In the genomic region with DNA sequence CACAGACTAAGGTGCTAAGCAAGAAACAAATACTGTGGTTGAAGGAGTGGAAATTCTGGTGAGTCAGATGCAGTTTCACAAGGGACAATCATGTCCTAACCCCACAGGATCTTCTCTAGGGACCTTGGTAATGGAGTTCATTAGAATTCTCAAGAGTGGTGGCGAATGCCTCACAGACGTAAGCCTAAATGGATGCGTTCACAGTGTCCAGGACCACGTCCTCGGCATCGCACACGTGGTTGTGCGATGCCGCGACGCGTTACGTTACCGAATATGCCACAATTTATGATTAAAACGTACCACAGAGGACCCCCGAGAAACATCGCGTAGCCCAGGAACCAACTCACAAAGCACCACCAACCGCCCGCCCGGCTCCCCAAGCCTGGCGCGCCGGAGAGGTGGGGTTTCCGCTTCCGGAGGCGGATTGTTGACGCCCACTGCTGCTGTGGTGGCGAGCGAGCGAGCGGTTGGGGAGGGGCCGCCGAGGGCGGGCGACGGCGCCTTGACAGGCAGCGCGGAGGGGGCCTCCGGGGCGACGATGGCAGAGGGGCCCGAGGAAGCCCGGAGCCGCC, we compare ENCODE assay signal across 8 mouse cellular contexts. TPM values are rescaled to one million over a fixed set of nuclear protein-coding genes. Genes with fewer than 3 reads are reported as not detected.
DNase-seq lines count a peak whose midpoint lies in the region; ATAC-seq and TF ChIP-seq lines count a peak whose summit lies in the region.

A gene (plus strand): TSS at position 475 of the 572 bp plus-strand sequence.

- peaks cover 24% of the 10 kb centered on the region for H3K36me3 ChIP-seq in embryonic facial prominence, embryonic 13.5 days
- H3K36me3 ChIP-seq in heart, adult 2 months (ENCODE audit: control insufficient read depth, insufficient read depth, low read length) = peaks cover 2% of the 10 kb centered on the region
- H3K36me3 ChIP-seq in limb, embryonic 13.5 days = peaks cover 24% of the 10 kb centered on the region
- H3K36me3 ChIP-seq in midbrain, embryonic 16.5 days (ENCODE audit: control insufficient read depth, insufficient read depth, low read length) = peaks cover 9% of the 10 kb centered on the region; the same call in 1 of the 2 replicates

- no peaks in the 10 kb centered on the region for H3K79me2 ChIP-seq in heart, adult 2 months (replicated peaks; ENCODE audit: control insufficient read depth, insufficient read depth, low read length)

- peak within 1 kb of the TSS; percentile 93 for H3K4me3 ChIP-seq in embryonic facial prominence, embryonic 13.5 days
- peak within 1 kb of the TSS; percentile 74 for H3K4me3 ChIP-seq in heart, adult 2 months
- H3K4me3 ChIP-seq in limb, embryonic 13.5 days = peak within 1 kb of the TSS; percentile 93
- peak within 1 kb of the TSS; percentile 94 for H3K4me3 ChIP-seq in midbrain, embryonic 16.5 days (ENCODE audit: low read depth, low read length)

- H3K4me1 ChIP-seq in embryonic facial prominence, embryonic 13.5 days = peaks cover 8% of the 10 kb centered on the region
- H3K4me1 ChIP-seq in heart, adult 2 months (ENCODE audit: control insufficient read depth, insufficient read depth, low read length) = peaks cover 3% of the 10 kb centered on the region
- peaks cover 9% of the 10 kb centered on the region for H3K4me1 ChIP-seq in limb, embryonic 13.5 days
- peaks cover 17% of the 10 kb centered on the region for H3K4me1 ChIP-seq in midbrain, embryonic 16.5 days (ENCODE audit: control insufficient read depth, insufficient read depth, low read length)

- H3K9me3 ChIP-seq in embryonic facial prominence, embryonic 13.5 days = no peaks in the 10 kb centered on the region
- no peaks in the 10 kb centered on the region for H3K9me3 ChIP-seq in limb, embryonic 13.5 days
- no peaks in the 10 kb centered on the region for H3K9me3 ChIP-seq in midbrain, embryonic 16.5 days (replicated peaks; ENCODE audit: control insufficient read depth, low read length, poor library complexity, severe bottlenecking)

- no peak; the same call in none of the 2 replicates for TF ChIP-seq POLR2A in heart, adult 2 months (IDR thresholded peaks at IDR 0.05; ENCODE audit: insufficient read depth, low read depth, low read length)

- DNase-seq in 3134 (ENCODE audit: extremely low read depth, insufficient read length, low spot score) = peak; percentile 87
- peak; percentile 94 for DNase-seq in adrenal gland, postnatal 36 days
- DNase-seq in heart, adult 2 months = peak; percentile 92 to 97
- DNase-seq in kidney, adult 8-10 months = peak; percentile 80 to 89
- peak; percentile 91 to 92 for DNase-seq in spleen, postnatal 10 days (ENCODE audit: low spot score in 2 of 2)

- no peak for TF ChIP-seq CTCF in heart, adult 2 months (IDR thresholded peaks at IDR 0.05)

- intact Hi-C loops in heart, adult 2 months (cut with DNase I) = no loop called here

- peak within 1 kb of the TSS; percentile 85 for H3K4me2 ChIP-seq in embryonic facial prominence, embryonic 13.5 days
- H3K4me2 ChIP-seq in limb, embryonic 13.5 days (replicated peaks) = peak within 1 kb of the TSS; percentile 84
- H3K4me2 ChIP-seq in midbrain, embryonic 16.5 days (ENCODE audit: low read length) = peak within 1 kb of the TSS; percentile 72

- 0 out of 2 replicates have a peak, but pooled peaks have one; percentile 22 for TF ChIP-seq EP300 in heart, adult 2 months (IDR thresholded peaks at IDR 0.05; ENCODE audit: insufficient read depth, low read depth, low read length)

- ATAC-seq in embryonic facial prominence, embryonic 13.5 days (ENCODE audit: insufficient number of reproducible peaks, insufficient read depth, low FRiP score, low TSS enrichment, low read depth) = peak; percentile 88
- ATAC-seq in limb, embryonic 13.5 days (ENCODE audit: low FRiP score, low read depth) = peak; percentile 93
- peak; percentile 97 for ATAC-seq in midbrain, embryonic 16.5 days

- no peaks in the 10 kb centered on the region; the same call in 1 of the 2 replicates for H3K27me3 ChIP-seq in embryonic facial prominence, embryonic 13.5 days
- no peaks in the 10 kb centered on the region for H3K27me3 ChIP-seq in heart, adult 2 months (ENCODE audit: control insufficient read depth, insufficient read depth, low read length)
- H3K27me3 ChIP-seq in limb, embryonic 13.5 days = no peaks in the 10 kb centered on the region
- no peaks in the 10 kb centered on the region for H3K27me3 ChIP-seq in midbrain, embryonic 16.5 days (ENCODE audit: control insufficient read depth, insufficient read depth, low read depth, low read length)

- WGBS in embryonic facial prominence, embryonic 13.5 days = under 1% methylated on average over 46 of the region's 46 CpGs
- under 1% methylated on average over 46 of the region's 46 CpGs for WGBS in heart, adult 2 months
- WGBS in limb, embryonic 13.5 days = under 1% methylated on average over 46 of the region's 46 CpGs
- WGBS in midbrain, embryonic 16.5 days = under 1% methylated on average over 37 of the region's 46 CpGs

- peak within 1 kb of the TSS; percentile 90 for H3K9ac ChIP-seq in embryonic facial prominence, embryonic 13.5 days
- H3K9ac ChIP-seq in heart, adult 2 months (ENCODE audit: low read depth, low read length) = peak within 1 kb of the TSS; percentile 99
- H3K9ac ChIP-seq in limb, embryonic 13.5 days = peak within 1 kb of the TSS; percentile 90
- H3K9ac ChIP-seq in midbrain, embryonic 16.5 days (ENCODE audit: low read depth, low read length) = peak within 1 kb of the TSS; percentile 96

- peak within 1 kb of the TSS; percentile 62; the same call in 1 of the 2 replicates for H3K27ac ChIP-seq in embryonic facial prominence, embryonic 13.5 days
- H3K27ac ChIP-seq in heart, adult 2 months = peak within 1 kb of the TSS; percentile 87
- peak within 1 kb of the TSS; percentile 74; the same call in 1 of the 2 replicates for H3K27ac ChIP-seq in limb, embryonic 13.5 days
- H3K27ac ChIP-seq in midbrain, embryonic 16.5 days (ENCODE audit: low read length) = peak within 1 kb of the TSS; percentile 88

RNA-seq across cellular contexts. Expression of the gene that starts here (rescaled TPM):
- total RNA-seq in adrenal gland, postnatal 36 days (2021) = 10 to 100 TPM; 52.5 to 56.8 TPM
- 12.0 and 12.6 TPM in 2 replicates for polyA plus RNA-seq in embryonic facial prominence, embryonic 13.5 days (2015; fragmentation: Nextera tagmentation; extraction: Ambion mirVana)
- total RNA-seq in heart, adult 2 months (2021) = 10 to 100 TPM; 32.7 to 38.3 TPM
- 9.7 and 17.4 TPM in 2 replicates for polyA plus RNA-seq in heart, adult 2 months (2012; rRNA removed)
- polyA plus RNA-seq in limb, embryonic 13.5 days (2015; fragmentation: Nextera tagmentation; extraction: Ambion mirVana) = 11.6 and 11.8 TPM in 2 replicates
- 19.6 and 22.3 TPM in 2 replicates for polyA plus RNA-seq in midbrain, embryonic 16.5 days (2015; fragmentation: Nextera tagmentation; extraction: Ambion mirVana)

Comparison
In these comparisons a context has a peak if more than half of its experiments do, and no peak if none do; other contexts are left out.
1. Peak in every context shown above with its lines: DNase-seq, ATAC-seq, H3K4me3 ChIP-seq and H3K27ac ChIP-seq.